Mouse (Mus musculus): ENCODE measurements around the gene Mesd. TPM values are rescaled to one million over a fixed set of nuclear protein-coding genes. Genes with fewer than 3 reads are reported as not detected.

Mesd gene
- 111 and 113 TPM in 2 replicates for polyA plus RNA-seq (2016; fragmentation: Nextera tagmentation; extraction: Ambion mirVana)

DNA sequence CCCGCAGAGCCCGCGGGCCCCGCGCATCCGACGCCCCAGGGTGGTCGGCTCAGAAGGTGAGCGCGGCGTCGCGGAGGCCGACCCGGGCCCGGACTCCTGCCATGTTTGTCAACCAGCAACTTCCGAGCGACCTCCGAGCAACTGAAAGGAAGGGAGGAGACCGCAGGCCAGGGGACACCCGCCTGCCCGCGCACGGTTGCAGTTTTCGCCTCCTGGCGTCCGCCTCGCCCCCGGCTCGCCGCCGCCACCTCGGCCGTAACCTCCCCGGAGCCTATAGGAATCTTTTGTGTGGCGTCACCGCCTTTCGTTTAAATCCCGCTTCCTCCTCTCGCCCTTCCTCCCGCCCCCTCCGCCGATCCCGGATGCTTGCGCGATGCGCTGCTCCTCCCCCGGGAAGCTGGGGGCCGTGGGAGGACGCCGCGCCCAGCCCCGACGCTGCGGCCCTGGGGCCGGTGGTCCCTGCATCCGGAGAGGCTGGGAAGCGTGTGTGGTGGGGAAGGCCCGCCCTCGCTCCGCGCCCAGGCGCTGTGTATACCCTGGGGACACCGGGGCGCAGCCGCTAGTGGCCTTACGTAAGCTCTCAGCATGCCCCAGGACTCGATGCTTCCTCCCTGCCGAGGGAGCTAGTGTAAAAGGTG lies at the start of gene Mesd, which contains the start of gene Tlnrd1:
TSS of gene Mesd (plus strand) at position 446 of the 638 bp plus-strand sequence.
TSS of gene Tlnrd1 (minus strand) at position 285 of the 638 bp plus-strand sequence.
- H3K9ac ChIP-seq, result peak within 1 kb of the TSS; percentile 96
- WGBS, result under 1% methylated on average over 69 of the region's 69 CpGs
- peak within 1 kb of the TSS; percentile 91 for H3K4me2 ChIP-seq (replicated peaks)
- no peaks in the 10 kb centered on the region for H3K27me3 ChIP-seq
- peak within 1 kb of the TSS; percentile 97 for H3K27ac ChIP-seq
- no peaks in the 10 kb centered on the region for H3K9me3 ChIP-seq
- peaks cover 35% of the 10 kb centered on the region for H3K4me1 ChIP-seq
- peaks cover 11% of the 10 kb centered on the region for H3K36me3 ChIP-seq
- peak within 1 kb of the TSS; percentile 86 for H3K4me3 ChIP-seq
- ATAC-seq (ENCODE audit: insufficient number of reproducible peaks, insufficient read depth, low FRiP score, low TSS enrichment), result peak; percentile 65

DNA sequence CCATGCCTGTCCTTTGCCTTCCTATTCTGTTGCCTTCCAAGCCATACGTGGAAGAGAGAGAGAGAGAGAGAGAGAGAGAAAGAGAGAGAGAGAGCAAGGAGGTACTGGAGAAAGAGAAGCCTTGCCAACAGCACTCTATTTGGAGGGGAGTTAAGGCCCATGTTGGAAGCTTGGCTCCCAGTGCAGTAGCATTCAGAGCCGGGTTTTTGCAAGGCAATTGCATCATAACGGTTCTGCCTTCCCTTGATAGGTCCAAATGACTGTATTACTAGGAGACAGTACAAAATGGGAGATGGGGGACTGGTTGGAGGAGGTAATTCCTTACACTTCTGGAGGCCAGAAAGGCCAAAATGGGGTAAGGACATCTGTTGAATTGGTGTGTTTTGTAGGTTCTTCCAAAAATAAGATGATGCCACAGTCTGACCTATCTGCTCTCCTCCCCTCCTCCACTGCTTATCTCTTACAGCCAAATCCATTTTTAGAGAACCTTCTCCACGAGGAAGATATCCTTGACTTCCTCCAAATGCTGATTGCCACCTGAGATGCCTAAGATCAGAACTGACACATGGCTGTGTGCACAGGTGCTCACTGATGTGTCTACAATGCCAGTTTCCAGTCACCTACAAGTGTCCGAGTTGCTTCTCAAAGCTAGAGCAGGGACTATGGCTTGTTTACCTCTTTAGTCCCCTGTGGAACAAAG lies 45.6 kb upstream of the Mesd start:
- Histone ChIP-seq H3K9ac (no peak overlapping the region), H3K4me1 (peaks cover 7% of the 10 kb centered on the region; the same call in 1 of the 2 replicates), H3K4me3 (no peak overlapping the region), H3K27ac (no peak overlapping the region), H3K4me2 (replicated peaks) (no peak overlapping the region), H3K36me3 (no peaks in the 10 kb centered on the region), H3K9me3 (no peaks in the 10 kb centered on the region), H3K27me3 (no peaks in the 10 kb centered on the region)
- ATAC-seq (ENCODE audit: insufficient number of reproducible peaks, insufficient read depth, low FRiP score, low TSS enrichment), result no peak
- 75% methylated on average over 5 of the region's 5 CpGs for WGBS

DNA sequence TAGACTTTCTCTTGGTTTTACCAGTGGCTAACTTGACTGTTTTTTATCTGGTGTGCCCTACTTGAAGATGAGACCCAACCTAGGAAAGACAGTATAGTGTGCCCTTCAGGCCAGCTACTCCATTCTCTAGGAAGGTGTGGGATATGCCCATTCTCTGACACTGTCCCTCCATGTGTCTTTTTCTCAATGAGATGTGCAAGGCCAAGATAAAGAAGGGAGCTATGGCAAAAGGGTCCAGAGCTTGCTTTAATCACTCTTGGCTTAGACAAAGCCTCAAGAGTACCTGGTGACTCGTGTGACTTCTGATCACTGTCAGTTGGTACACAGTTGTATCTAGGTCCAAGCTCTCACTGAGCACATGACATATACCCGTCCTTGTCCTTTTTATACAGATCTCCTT lies 44.2 kb upstream of the Mesd start:
- H3K4me1 ChIP-seq, result peaks cover 7% of the 10 kb centered on the region; the same call in 1 of the 2 replicates
- no peak overlapping the region for H3K9ac ChIP-seq
- H3K4me3 ChIP-seq, result no peak overlapping the region
- no peaks in the 10 kb centered on the region for H3K9me3 ChIP-seq
- 78% methylated on average over 2 of the region's 2 CpGs for WGBS
- H3K27me3 ChIP-seq, result no peaks in the 10 kb centered on the region
- no peak overlapping the region for H3K27ac ChIP-seq
- no peak overlapping the region for H3K4me2 ChIP-seq (replicated peaks)
- ATAC-seq (ENCODE audit: insufficient number of reproducible peaks, insufficient read depth, low FRiP score, low TSS enrichment), result no peak
- no peaks in the 10 kb centered on the region for H3K36me3 ChIP-seq

DNA sequence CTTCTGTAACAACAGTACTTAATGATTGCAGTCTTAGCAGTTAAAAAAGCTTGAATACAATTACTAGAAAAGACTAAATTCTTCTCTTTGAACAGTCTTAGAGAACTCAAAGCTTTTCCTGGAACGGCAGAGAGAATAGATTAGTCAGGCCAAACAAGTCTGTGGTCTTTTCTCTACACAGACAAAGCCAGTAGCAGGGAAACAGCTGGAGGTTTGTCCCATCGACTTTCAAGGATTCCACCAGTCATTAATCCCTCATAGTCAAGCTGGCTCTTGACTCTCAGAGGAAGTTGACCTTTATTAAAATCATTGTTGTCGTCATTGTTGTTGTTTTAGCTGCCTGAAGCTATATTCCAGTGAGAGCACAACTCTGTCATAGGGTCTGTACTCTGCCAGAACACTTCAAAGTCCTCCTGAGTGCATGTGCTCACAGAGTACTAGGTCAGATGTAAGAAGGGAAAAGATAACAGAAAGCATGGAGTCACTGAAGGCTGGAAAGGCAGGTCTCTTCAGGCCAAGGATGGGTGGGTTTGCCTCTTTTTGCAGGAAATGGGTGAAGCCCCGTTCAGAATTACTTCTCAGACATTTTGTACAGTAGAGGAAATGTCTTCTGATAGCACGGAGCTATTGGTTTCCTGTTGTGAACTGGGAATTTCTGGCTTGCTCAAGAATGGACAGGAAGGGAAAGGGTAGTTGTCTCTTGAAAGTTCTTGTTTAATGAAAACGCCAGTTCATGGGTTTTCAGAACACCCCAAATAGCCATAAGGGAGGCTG lies 41.6 kb upstream of the Mesd start:
- H3K27me3 ChIP-seq, result no peaks in the 10 kb centered on the region
- WGBS, result 65% methylated on average over 6 of the region's 6 CpGs
- no peaks in the 10 kb centered on the region for H3K9me3 ChIP-seq
- H3K4me1 ChIP-seq, result peaks cover 16% of the 10 kb centered on the region
- H3K9ac ChIP-seq, result no peak overlapping the region
- H3K4me2 ChIP-seq (replicated peaks), result no peak overlapping the region
- H3K4me3 ChIP-seq, result no peak overlapping the region
- H3K36me3 ChIP-seq, result no peaks in the 10 kb centered on the region
- no peak overlapping the region; the same call in 1 of the 2 replicates for H3K27ac ChIP-seq
- ATAC-seq (ENCODE audit: insufficient number of reproducible peaks, insufficient read depth, low FRiP score, low TSS enrichment), result no peak

DNA sequence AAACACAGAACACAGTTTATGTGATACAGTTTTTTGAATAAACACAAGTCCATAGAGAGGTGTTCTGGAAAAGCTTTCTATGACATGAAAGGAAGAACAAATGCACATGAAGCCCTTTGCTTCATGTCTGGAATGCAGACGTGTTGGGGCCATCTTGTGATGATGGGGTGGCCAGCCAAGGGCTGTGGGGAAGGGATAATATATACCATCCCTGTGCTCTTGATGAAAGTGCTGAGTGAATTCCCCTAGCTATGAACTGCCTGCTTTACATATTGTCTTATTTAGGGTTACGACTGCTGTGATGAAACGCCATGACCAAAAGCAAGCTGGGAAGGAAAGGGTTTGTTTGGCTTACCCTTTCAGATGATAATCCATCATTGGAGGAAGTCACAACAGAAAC lies 39.5 kb upstream of the Mesd start:
- H3K4me2 ChIP-seq (replicated peaks), result no peak overlapping the region
- H3K9ac ChIP-seq, result no peak overlapping the region
- no peak overlapping the region for H3K4me3 ChIP-seq
- H3K4me1 ChIP-seq, result peaks cover 16% of the 10 kb centered on the region
- H3K27me3 ChIP-seq, result no peaks in the 10 kb centered on the region
- ATAC-seq (ENCODE audit: insufficient number of reproducible peaks, insufficient read depth, low FRiP score, low TSS enrichment), result no peak
- no peaks in the 10 kb centered on the region for H3K9me3 ChIP-seq
- no peak overlapping the region for H3K27ac ChIP-seq
- 63% methylated on average over 3 of the region's 3 CpGs for WGBS
- no peaks in the 10 kb centered on the region for H3K36me3 ChIP-seq

DNA sequence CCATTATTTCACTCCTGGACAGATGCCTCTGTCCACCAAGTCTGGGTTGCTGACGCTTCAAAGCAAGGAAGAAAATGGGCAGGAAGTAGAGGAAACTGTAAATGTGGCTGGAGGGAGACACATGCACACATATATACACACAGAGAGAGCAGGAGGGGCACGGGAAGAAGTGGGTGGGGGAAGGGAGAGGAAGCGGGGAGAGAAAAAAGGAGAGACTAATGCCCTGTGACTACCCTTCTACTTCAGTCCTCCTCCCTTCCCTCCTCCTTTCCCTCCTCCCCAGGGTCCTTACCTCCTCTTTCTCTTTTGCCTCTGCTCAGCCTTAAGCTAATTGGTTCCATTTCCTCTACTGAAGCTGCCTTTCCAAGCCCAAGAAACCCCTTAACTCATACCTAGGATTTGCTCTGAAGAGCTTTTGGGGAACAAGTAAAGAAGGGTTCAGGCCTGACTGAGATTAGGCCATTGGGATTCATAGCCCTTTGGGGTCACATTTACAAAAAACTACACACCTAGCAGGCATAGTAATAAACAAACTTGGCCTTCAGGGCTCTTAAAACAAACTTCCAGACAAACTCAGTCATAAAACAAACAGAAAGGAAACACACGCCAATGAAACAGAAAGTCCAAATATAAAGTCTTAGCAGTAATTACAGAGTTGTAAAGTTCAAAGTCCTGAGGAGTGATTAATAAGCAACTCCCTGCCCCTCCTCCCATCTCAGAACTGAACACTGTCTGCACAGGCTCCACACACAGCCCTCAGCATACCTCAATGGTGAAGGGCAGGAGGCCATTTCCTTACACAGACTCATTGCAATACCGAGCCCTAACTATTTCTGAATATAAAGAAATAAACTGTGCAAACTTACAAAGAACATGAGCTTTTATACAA lies 36.8 kb upstream of the Mesd start:
- no peaks in the 10 kb centered on the region for H3K9me3 ChIP-seq
- no peak overlapping the region for H3K4me2 ChIP-seq (replicated peaks)
- H3K9ac ChIP-seq, result no peak overlapping the region
- no peaks in the 10 kb centered on the region for H3K36me3 ChIP-seq
- H3K27me3 ChIP-seq, result no peaks in the 10 kb centered on the region
- H3K27ac ChIP-seq, result peak overlapping the region; percentile 24
- WGBS, result 40% methylated on average over 5 of the region's 5 CpGs
- H3K4me1 ChIP-seq, result peaks cover 20% of the 10 kb centered on the region
- no peak for ATAC-seq (ENCODE audit: insufficient number of reproducible peaks, insufficient read depth, low FRiP score, low TSS enrichment)
- no peak overlapping the region for H3K4me3 ChIP-seq

DNA sequence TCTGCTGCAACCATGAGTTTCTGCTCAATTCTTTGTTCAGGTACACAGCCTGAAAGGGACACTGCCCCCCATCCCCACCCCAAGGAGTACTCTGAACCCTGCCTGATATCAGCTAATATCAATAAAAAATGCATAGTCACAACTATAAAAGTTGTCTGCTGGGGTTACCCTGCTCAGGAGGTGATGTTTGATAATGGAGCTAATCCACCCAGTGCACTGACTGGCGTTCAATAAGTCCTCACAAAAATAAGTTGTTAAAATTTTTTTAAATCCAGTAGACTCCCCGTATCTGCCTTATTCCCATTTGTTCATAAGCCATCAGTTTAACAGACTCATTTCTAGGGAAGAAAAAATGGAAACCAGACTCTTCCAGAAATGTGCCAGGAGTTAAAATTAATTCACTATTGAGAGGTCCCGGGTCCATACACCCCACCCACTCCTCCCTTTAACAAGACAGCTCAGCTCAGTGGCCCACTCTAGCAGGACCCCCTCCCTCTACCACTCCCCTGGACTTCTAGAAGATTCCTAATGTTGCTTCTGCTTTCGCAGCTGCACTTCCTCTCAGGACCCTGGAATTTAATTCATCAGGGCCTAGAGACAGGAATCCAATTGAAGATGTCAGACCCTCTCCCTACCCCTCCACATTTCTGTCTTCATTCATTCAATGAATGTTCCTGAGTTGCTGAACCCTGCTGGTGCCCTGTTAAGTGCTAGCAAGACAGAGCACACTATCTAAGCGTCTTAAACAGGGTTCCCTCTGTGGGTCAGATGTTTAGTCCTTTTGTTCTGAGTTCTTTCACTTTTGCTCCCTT lies 32.5 kb upstream of the Mesd start:
- Histone ChIP-seq H3K4me3 (no peak overlapping the region), H3K4me1 (peaks cover 17% of the 10 kb centered on the region), H3K27me3 (no peaks in the 10 kb centered on the region), H3K9me3 (no peaks in the 10 kb centered on the region), H3K4me2 (replicated peaks) (no peak overlapping the region), H3K27ac (no peak overlapping the region), H3K36me3 (no peaks in the 10 kb centered on the region), H3K9ac (no peak overlapping the region)
- 52% methylated on average over 5 of the region's 5 CpGs for whole genome bisulfite sequencing
- ATAC-seq (ENCODE audit: insufficient number of reproducible peaks, insufficient read depth, low FRiP score, low TSS enrichment), result no peak

DNA sequence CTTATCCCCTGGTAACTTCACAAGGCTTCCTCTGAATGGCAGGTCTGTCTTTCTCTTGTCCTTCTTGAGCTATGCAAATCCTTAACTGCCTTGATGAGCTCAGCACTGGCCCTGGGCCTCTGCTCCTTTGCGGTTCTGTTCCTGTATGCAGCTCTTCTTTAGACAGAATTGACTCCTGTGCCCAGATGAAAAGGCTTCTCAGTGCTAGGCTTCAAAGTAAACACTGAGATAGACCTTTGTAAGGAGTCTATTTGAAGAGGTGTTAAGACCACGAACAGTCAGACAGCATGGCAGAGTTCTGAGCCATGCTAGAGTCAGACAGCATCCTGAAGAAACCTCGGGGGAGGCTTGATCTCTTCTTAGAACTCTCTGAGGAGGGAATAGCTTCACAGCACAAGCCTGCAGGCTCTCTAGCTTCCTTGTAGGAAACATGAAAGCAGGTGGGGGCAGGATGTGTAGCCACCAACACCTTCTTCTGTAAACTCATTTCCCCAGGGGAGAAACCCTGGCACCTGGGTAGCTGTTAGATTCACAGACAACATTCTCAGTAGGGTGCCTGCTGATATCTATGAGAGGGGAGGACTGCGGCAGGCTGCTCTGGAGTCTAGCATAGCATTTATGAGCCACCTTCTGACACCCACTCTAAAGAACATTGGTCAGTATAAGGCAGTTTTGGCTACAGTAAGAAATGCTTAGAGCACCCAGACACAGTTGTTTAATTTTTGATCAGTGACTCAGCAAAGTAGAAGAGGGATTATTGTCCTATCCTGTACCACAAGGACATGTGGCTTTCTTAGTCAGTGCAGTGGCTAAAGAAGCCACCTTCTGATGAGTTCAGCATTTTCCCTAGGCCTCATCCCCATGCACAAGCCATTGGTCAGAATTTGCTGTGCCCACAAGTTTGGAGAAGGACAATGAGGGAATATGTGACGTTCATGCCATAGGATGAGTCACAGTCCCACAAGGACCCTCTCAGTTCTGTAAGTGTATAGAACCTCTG lies 31.6 kb upstream of the Mesd start:
- H3K36me3 ChIP-seq, result no peaks in the 10 kb centered on the region
- no peaks in the 10 kb centered on the region for H3K27me3 ChIP-seq
- H3K9me3 ChIP-seq, result no peaks in the 10 kb centered on the region
- H3K27ac ChIP-seq, result no peak overlapping the region
- no peak overlapping the region for H3K4me3 ChIP-seq
- WGBS, result 43% methylated on average over 5 of the region's 5 CpGs
- no peak overlapping the region for H3K4me2 ChIP-seq (replicated peaks)
- no peak overlapping the region for H3K9ac ChIP-seq
- peaks cover 9% of the 10 kb centered on the region; the same call in 1 of the 2 replicates for H3K4me1 ChIP-seq
- no peak for ATAC-seq (ENCODE audit: insufficient number of reproducible peaks, insufficient read depth, low FRiP score, low TSS enrichment)

DNA sequence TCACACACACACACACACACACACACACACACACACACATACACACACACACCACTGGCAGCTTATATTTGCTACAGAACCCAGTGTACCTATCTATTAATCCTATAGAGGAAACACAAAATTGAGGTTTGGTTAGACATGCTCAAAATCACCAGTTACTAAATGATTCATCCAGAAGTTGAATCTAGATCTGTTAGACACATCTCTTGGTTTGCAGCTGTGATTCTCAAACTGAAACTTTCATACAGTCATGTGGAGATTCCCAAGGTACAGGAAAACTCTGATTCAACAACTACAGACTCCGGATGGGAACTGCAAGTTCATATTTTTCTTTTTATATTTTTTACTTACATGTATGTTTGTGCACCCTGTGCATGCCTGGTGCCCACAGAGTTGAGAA lies 29.1 kb upstream of the Mesd start:
- WGBS, result 95% methylated on average over 1 of the region's 1 CpGs
- Histone ChIP-seq H3K27ac (no peak overlapping the region), H3K4me3 (no peak overlapping the region), H3K36me3 (no peaks in the 10 kb centered on the region), H3K9me3 (no peaks in the 10 kb centered on the region), H3K4me2 (replicated peaks) (no peak overlapping the region), H3K4me1 (peaks cover 9% of the 10 kb centered on the region; the same call in 1 of the 2 replicates), H3K27me3 (no peaks in the 10 kb centered on the region), H3K9ac (no peak overlapping the region)
- ATAC-seq (ENCODE audit: insufficient number of reproducible peaks, insufficient read depth, low FRiP score, low TSS enrichment), result no peak

All from embryonic facial prominence, embryonic 12.5 days (tissue).